Mouse (Mus musculus) cortical plate, adult 2 months (tissue): Measurements from ENCODE around the gene Mfsd12.

Experiments
- CTCF ChIP-seq: fragments of 200-500 bp; IDR thresholded peaks from 2 replicates; pipeline ENCODE4 v1.5.1; 2011; ENCODE audit warnings: mild to moderate bottlenecking, control low read depth, low read length; ENCODE audit not compliant: insufficient read depth; ENCODE audit errors: extremely low read depth
- POLR2A ChIP-seq: fragments of 200-500 bp; IDR thresholded peaks from 2 replicates; pipeline ENCODE4 v1.6.1; 2011; ENCODE audit warnings: mild to moderate bottlenecking, low read length, control low read depth; ENCODE audit not compliant: insufficient read depth; ENCODE audit errors: extremely low read depth

DNA sequence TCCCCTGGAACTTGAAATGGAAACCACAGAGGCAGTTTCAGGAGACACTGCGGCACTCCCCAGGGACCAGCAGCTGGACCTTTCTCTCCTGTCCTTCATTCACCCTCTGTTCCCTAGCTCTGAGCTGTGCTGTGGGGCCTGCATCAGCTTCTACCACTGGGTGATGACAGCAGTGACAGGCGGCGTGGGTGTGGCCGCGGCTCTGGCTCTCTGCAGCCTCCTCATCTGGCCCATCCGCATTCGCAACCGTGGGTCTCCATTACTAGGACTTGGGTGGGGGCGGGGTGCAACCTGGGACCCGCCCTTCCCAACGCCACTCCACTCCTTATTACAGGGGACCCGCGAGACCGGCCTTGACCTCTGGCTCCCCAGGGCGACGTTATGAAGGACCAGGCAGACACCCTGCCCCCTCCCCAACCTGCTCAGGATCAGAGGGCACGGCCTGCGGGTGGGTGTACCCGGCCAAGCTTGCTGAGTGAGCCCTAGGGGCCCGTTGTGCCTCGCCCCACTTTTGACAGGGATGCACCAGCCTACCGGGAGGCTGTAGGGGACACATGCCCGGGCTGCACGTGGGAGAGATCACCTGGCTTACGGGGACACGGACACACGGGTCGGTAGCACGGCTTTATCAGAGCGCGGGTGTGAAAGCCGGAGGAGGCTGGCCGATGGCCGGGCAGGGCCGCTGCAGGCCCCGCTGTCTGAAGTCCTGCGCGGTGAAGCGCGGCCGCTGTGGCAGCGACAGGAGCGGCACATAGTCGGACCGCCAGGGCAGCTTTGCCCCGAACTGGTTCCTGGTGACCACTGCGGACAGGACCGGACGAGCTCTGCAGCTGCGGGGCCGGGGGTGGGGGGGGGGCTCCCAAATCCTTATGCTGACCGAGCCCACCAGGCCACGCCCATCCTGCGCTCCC lies 6.4 kb downstream of the Mfsd12 start:
- TF ChIP-seq CTCF, result no peak
- no peak for TF ChIP-seq POLR2A
